Mouse (Mus musculus) stomach, postnatal 0 days (tissue): Measurements from ENCODE around the gene Rhox9. TPM values are rescaled to one million over a fixed set of nuclear protein-coding genes. Genes with fewer than 3 reads are reported as not detected.
"Not testable (repeated sequence)": the region's sequence is repeated elsewhere in the genome, so short reads cannot be mapped to it uniquely, and the experiment has no call there.

Experiments
- ATAC-seq: fragments of 200-750 bp; cut with Nextera tagmentation; 2 replicates; pipeline ENCODE4 v1.8.0; 2017; ENCODE audit not compliant: low FRiP score, low TSS enrichment
- DNase-seq: peaks from one replicate; pipeline ENCODE4 v3.0.0-alpha.2; 2016; ENCODE audit warnings: low spot score
- H3K27ac ChIP-seq: fragments of 300-500 bp; sonication (generic); replicated peaks from 2 replicates; pipeline ENCODE4 v1.5.1; 2014; ENCODE audit warnings: mild to moderate bottlenecking, control low read depth
- H3K27me3 ChIP-seq: fragments of 300-500 bp; sonication (generic); 2 replicates; pipeline ENCODE4 v1.6.1; 2014; ENCODE audit warnings: low read length; ENCODE audit not compliant: control insufficient read depth, insufficient read depth
- H3K36me3 ChIP-seq: fragments of 300-500 bp; sonication (generic); 2 replicates; pipeline ENCODE4 v1.6.1; 2014; ENCODE audit warnings: low read length, mixed read lengths; ENCODE audit not compliant: control insufficient read depth, insufficient read depth
- H3K4me1 ChIP-seq: fragments of 300-500 bp; sonication (generic); replicated peaks from 2 replicates; pipeline ENCODE4 v1.6.1; 2014; ENCODE audit warnings: antibody characterized with exemption; ENCODE audit not compliant: control insufficient read depth, insufficient read depth
- H3K4me2 ChIP-seq: fragments of 300-500 bp; sonication (generic); replicated peaks from 2 replicates; pipeline ENCODE4 v1.6.1; 2014; ENCODE audit warnings: low read depth, mild to moderate bottlenecking, control low read depth, moderate library complexity
- H3K4me3 ChIP-seq: fragments of 300-500 bp; sonication (generic); 2 replicates; pipeline ENCODE4 v1.5.1; 2014; ENCODE audit warnings: low read depth, low read length, control low read depth
- H3K9ac ChIP-seq: fragments of 300-500 bp; sonication (generic); 2 replicates; pipeline ENCODE4 v1.6.1; 2014; ENCODE audit warnings: mild to moderate bottlenecking, low read length, control low read depth, mixed read lengths
- H3K9me3 ChIP-seq: fragments of 300-500 bp; sonication (generic); 2 replicates; pipeline ENCODE4 v1.6.1; 2016; ENCODE audit warnings: low read length; ENCODE audit not compliant: control insufficient read depth
- CTCF ChIP-seq: IDR thresholded peaks from 2 replicates; pipeline ENCODE4 v1.5.1; 2016; ENCODE audit warnings: antibody characterized with exemption, low read depth, mild to moderate bottlenecking, moderate library complexity
- EP300 ChIP-seq: optimal IDR thresholded peaks from 2 replicates; pipeline ENCODE3; 2016; ENCODE audit warnings: antibody characterized with exemption
- WGBS: fragments of 180-500 bp; shearing (Covaris S2); extraction: QIAGEN DNeasy Blood & Tissue Kit; methylation state at CpG from one replicate; pipeline ENCODE4 v1.1.7; 2014; 5-methylcytosine and 5-hydroxymethylcytosine counted together
- polyA plus RNA-seq: library from polyadenylated mRNA; unstranded; fragments of >200 nt; fragmentation: Nextera tagmentation; extraction: Ambion mirVana; gene quantifications from 2 replicates; pipeline ENCODE4 v1.2.1, GENCODE M21; 2015

The Rhox9 gene
- polyA plus RNA-seq = not detected in 2 replicates

DNA sequence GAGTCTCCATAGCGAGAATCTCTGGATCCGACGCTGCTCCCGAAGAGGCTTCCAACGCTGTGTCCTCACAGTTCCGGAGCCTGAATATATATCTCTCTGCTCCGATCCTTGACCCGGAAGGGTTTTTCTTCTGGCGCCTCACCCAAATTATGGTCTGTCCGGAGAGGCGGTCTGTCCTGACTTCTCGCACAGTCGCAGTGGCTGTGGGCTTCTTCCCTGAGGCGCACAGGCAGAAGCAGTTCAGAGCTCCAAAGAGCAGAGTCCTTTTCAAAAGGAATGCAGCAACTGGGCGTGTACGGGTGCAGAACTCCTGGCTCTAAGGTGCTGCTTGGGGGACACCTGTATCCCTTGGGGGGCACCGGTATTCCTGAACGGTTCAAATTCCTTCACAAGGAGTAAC lies at the start of gene Rhox9:
Gene Rhox9, minus strand, starts transcription at position 101 of the 400 bp plus-strand sequence.
- not testable (repeated sequence) for H3K4me1 ChIP-seq, H3K9ac ChIP-seq, H3K4me3 ChIP-seq, H3K36me3 ChIP-seq, H3K9me3 ChIP-seq, H3K27ac ChIP-seq, DNase-seq, H3K4me2 ChIP-seq, H3K27me3 ChIP-seq, ATAC-seq
- 97% methylated on average over 9 of the region's 18 CpGs for WGBS

DNA sequence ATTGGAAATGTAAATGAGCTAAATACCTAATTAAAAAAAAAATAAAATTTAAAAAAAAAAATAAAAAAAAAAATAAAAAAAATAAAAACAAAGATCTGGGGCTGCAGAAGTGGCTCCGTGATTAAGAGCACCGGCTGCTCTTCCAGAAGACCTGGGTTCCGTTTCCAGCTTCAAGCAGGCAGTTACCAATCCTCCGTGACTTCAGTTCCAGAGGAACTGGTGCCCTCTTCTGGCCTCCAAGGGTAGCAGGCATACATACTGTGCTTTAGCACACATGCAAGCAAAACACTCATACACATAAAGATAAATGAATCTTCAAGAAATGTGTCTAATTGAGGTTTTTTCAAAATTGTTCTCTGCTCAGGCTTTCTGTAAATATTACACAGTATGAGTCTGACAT lies 14.7 kb upstream of the Rhox9 start:
- Histone ChIP-seq H3K27ac (no peak overlapping the region), H3K36me3 (no peaks in the 10 kb centered on the region), H3K9ac (no peak overlapping the region), H3K4me2 (no peak overlapping the region), H3K9me3 (no peaks in the 10 kb centered on the region), H3K4me3 (no peak overlapping the region), H3K27me3 (no peaks in the 10 kb centered on the region), H3K4me1 (no peaks in the 10 kb centered on the region)
- ATAC-seq (no peak), DNase-seq (no peak)
- 73% methylated on average over 4 of the region's 4 CpGs for WGBS
- TF ChIP-seq CTCF (peak; percentile 31; the same call in 1 of the 2 replicates), EP300 (no peak)

DNA sequence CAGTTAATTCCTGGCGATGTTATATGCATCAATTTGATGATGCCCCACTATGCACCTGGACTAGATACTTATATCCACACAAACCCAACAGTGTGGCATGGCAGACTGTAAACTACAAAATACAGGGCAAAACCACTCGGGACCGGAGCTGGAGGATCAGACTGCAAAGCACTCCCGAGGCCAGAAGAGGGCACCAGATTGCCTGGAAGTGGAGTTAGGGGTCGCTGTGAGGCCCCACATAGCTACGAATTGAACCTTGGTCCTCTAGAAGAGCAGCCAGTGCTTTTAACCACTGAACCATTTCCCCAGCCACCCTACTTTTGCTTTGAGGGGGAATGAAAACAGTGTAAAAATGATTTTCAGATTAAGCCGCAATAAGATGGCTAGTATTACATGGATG lies 7.0 kb upstream of the Rhox9 start:
- TF ChIP-seq EP300 (no peak), CTCF (peak; percentile 39; the same call in 1 of the 2 replicates)
- Histone ChIP-seq H3K4me1 (no peaks in the 10 kb centered on the region), H3K4me2 (no peak overlapping the region), H3K4me3 (no peak overlapping the region), H3K36me3 (no peaks in the 10 kb centered on the region), H3K9me3 (no peaks in the 10 kb centered on the region), H3K27ac (no peak overlapping the region), H3K9ac (no peak overlapping the region), H3K27me3 (no peaks in the 10 kb centered on the region)
- WGBS = 52% methylated on average over 7 of the region's 7 CpGs
- ATAC-seq (no peak), DNase-seq (no peak)

DNA sequence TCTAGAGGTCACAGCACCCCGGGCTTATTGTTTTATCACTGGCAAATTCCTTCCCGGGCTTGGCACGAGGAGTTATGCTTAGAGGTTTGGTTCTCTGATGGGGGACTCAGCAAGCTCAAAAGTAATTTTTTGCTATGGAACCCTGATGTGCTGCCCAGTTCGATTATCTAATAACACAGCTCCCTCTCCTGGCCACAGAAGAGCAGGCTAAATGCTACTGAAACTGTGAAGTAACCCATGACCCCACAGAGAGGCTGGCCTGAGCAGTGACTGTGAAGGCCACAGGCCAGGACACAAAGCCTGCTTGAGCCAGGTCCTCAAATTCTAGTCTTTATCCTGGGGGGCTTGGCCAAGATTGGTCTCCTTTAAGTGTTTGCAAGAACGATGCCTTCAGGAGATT lies 2.2 kb upstream of the Rhox9 start:
- no peak overlapping the region for H3K4me2 ChIP-seq
- no peak overlapping the region for H3K27ac ChIP-seq
- WGBS = 63% methylated on average over 5 of the region's 5 CpGs
- ATAC-seq (no peak), DNase-seq (no peak)
- H3K36me3 ChIP-seq = no peaks in the 10 kb centered on the region
- H3K9ac ChIP-seq = no peak overlapping the region
- no peaks in the 10 kb centered on the region for H3K4me1 ChIP-seq
- TF ChIP-seq CTCF (peak; percentile 48), EP300 (no peak)
- no peak overlapping the region for H3K4me3 ChIP-seq
- no peaks in the 10 kb centered on the region for H3K9me3 ChIP-seq
- no peaks in the 10 kb centered on the region for H3K27me3 ChIP-seq

DNA sequence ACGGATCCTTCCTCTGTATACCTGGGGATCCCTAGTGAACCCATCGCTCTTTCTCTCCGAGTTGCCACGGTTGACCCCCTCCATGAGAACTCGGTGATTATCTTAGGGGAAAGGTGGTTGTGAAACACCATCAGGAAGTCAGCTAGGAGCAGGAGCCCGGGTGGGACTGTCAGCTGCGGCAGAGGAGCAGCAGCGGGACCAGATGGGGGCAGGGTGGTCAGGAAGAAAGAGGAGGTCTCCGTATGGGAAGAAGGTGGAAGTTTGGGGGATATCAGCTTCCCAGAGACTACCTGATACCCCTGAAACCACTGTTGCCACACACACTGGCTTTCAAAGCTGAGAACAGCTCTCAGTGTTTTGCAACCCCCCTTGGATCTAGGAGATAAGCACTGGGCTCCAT lies 4.4 kb downstream of the Rhox9 start, which contains the start of gene Rhox7b:
Gene Rhox7b, minus strand, starts transcription at position 101 of the 400 bp plus-strand sequence.
- H3K9ac ChIP-seq, DNase-seq, H3K4me3 ChIP-seq, H3K27me3 ChIP-seq, H3K4me2 ChIP-seq, H3K9me3 ChIP-seq, ATAC-seq, H3K36me3 ChIP-seq, H3K27ac ChIP-seq, H3K4me1 ChIP-seq: not testable (repeated sequence)
- WGBS = 73% methylated on average over 9 of the region's 9 CpGs

DNA sequence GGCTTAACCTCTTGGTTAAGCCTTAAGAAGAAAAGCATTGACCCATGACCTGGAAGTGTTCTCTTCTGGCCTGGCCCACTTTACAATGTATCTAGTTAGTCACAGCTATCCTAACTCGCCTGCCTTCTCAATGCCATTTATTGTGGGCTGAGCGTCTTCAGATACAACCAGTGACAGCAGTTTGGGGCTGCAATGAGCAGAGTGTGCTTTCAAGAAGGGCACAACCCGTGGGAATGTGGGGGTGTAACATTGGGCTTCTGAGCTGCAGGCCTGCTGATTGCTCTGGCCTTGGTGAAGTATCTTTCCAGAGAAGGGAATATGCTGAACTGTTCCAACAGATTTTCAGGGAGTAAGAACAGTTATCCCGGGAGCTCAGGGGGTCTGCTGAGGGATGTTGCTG lies 22.7 kb downstream of the Rhox9 start, which contains the start of gene Rhox8:
Gene Rhox8, minus strand, starts transcription at position 101 of the 400 bp plus-strand sequence.
- Histone ChIP-seq H3K9me3 (no peaks in the 10 kb centered on the region), H3K4me1 (no peaks in the 10 kb centered on the region), H3K27me3 (no peaks in the 10 kb centered on the region), H3K9ac (no peak within 1 kb of the TSS), H3K27ac (no peak within 1 kb of the TSS), H3K4me2 (no peak within 1 kb of the TSS), H3K4me3 (no peak within 1 kb of the TSS), H3K36me3 (no peaks in the 10 kb centered on the region)
- ATAC-seq = no peak
- TF ChIP-seq EP300 = no peak
- no peak for TF ChIP-seq CTCF
- WGBS = 79% methylated on average over 4 of the region's 4 CpGs
- DNase-seq = no peak
